Mouse (Mus musculus): Measurements from ENCODE around the gene Npepl1.

GRCm38 (mm10) chr2:174107375-174107774 is 2.8 kb upstream of the Npepl1 start:
- TF ChIP-seq CTCF (IDR thresholded peaks at IDR 0.05; ENCODE audit: low read depth) (no peak), EP300 (optimal IDR thresholded peaks at IDR 0.05) (no peak)
